Mouse (Mus musculus) embryonic fibroblast, embryonic 13.5 days (primary cell): ENCODE results near the gene Gm20388. TPM values are rescaled to one million over a fixed set of nuclear protein-coding genes. Genes with fewer than 3 reads are reported as not detected.
A peak's percentile ranks its signal among the peaks of the same experiment; 100 is the strongest.

Experiments used
- H3K27ac ChIP-seq: 2 replicates; pipeline ENCODE4 v1.5.1; 2012; ENCODE audit warnings: low read length, control low read depth, inconsistent platforms; ENCODE audit not compliant: insufficient read depth
- H3K4me1 ChIP-seq: 2 replicates; pipeline ENCODE4 v1.6.1; 2011; ENCODE audit warnings: low read length; ENCODE audit not compliant: control insufficient read depth, insufficient read depth
- H3K4me3 ChIP-seq: 2 replicates; pipeline ENCODE4 v1.5.1; 2011; ENCODE audit warnings: mild to moderate bottlenecking, control low read depth, low read length; ENCODE audit not compliant: insufficient read depth
- CTCF ChIP-seq: IDR thresholded peaks from 2 replicates; pipeline ENCODE4 v1.5.1; 2011; ENCODE audit warnings: mild to moderate bottlenecking, control low read depth, low read length, moderate library complexity, borderline replicate concordance; ENCODE audit not compliant: insufficient read depth
- POLR2A ChIP-seq: IDR thresholded peaks from 2 replicates; pipeline ENCODE4 v1.6.1; 2011; ENCODE audit warnings: low read depth, mild to moderate bottlenecking, control low read depth, low read length, moderate library complexity
- polyA plus RNA-seq: library from polyadenylated mRNA; stranded (reverse); fragments of >200 nt; gene quantifications from 2 replicates; pipeline ENCODE4 v1.2.4, GENCODE M21; 2011; ENCODE audit warnings: low read depth; ENCODE audit not compliant: missing spikeins, insufficient read length

Gene Gm20388
- polyA plus RNA-seq, 1 experiment = 82.8 TPM

- Histone ChIP-seq H3K4me1 (peaks cover 5% of the 10 kb centered on the region; the same call in 1 of the 2 replicates), H3K4me3 (no peak overlapping the region), H3K27ac (no peak overlapping the region)
- TF ChIP-seq POLR2A (no peak), CTCF (peak; percentile 57)
These were observed 497.1 kb downstream of the Gm20388 start for GRCm38 (mm10) chr8:120407701-120408240.

- TF ChIP-seq POLR2A = no peak
- no peak overlapping the region for H3K4me3 ChIP-seq
- peaks cover 5% of the 10 kb centered on the region; the same call in 1 of the 2 replicates for H3K4me1 ChIP-seq
- H3K27ac ChIP-seq = no peak overlapping the region
These were observed 497.9 kb downstream of the Gm20388 start for GRCm38 (mm10) chr8:120408241-120409215.

- TF ChIP-seq POLR2A = no peak
- Histone ChIP-seq H3K4me3 (no peak overlapping the region), H3K27ac (no peak overlapping the region), H3K4me1 (peaks cover 7% of the 10 kb centered on the region; the same call in 1 of the 2 replicates)
These were observed 498.9 kb downstream of the Gm20388 start for GRCm38 (mm10) chr8:120409371-120410013.

GRCm38 (mm10) chr8:120411059-120411458 is 500.4 kb downstream of the Gm20388 start:
- Histone ChIP-seq H3K4me3 (no peak overlapping the region), H3K4me1 (peaks cover 10% of the 10 kb centered on the region; the same call in 1 of the 2 replicates), H3K27ac (no peak overlapping the region)
- no peak for TF ChIP-seq CTCF
- TF ChIP-seq POLR2A = no peak

GRCm38 (mm10) chr8:120411862-120412261 is 501.2 kb downstream of the Gm20388 start:
- peaks cover 14% of the 10 kb centered on the region; the same call in 1 of the 2 replicates for H3K4me1 ChIP-seq
- H3K27ac ChIP-seq = no peak overlapping the region
- H3K4me3 ChIP-seq = no peak overlapping the region
- TF ChIP-seq CTCF = no peak

GRCm38 (mm10) chr8:120412357-120412756 is 501.7 kb downstream of the Gm20388 start:
- Histone ChIP-seq H3K27ac (no peak overlapping the region), H3K4me1 (peaks cover 14% of the 10 kb centered on the region; the same call in 1 of the 2 replicates), H3K4me3 (no peak overlapping the region)
- no peak for TF ChIP-seq CTCF

- H3K4me3 ChIP-seq = no peak overlapping the region
- TF ChIP-seq CTCF = no peak
- TF ChIP-seq POLR2A = no peak
- peaks cover 14% of the 10 kb centered on the region; the same call in 1 of the 2 replicates for H3K4me1 ChIP-seq
- no peak overlapping the region for H3K27ac ChIP-seq
These were observed 502.4 kb downstream of the Gm20388 start for GRCm38 (mm10) chr8:120412911-120413625.

- TF ChIP-seq POLR2A (no peak), CTCF (no peak)
- H3K27ac ChIP-seq = no peak overlapping the region
- H3K4me1 ChIP-seq = peaks cover 14% of the 10 kb centered on the region; the same call in 1 of the 2 replicates
- no peak overlapping the region for H3K4me3 ChIP-seq
These were observed 503.0 kb downstream of the Gm20388 start for GRCm38 (mm10) chr8:120413626-120413988.

GRCm38 (mm10) chr8:120414216-120414615 is 503.6 kb downstream of the Gm20388 start:
- TF ChIP-seq POLR2A = no peak
- no peak for TF ChIP-seq CTCF
- Histone ChIP-seq H3K4me1 (peaks cover 14% of the 10 kb centered on the region; the same call in 1 of the 2 replicates), H3K27ac (no peak overlapping the region), H3K4me3 (no peak overlapping the region)

GRCm38 (mm10) chr8:120415474-120415873 is 504.8 kb downstream of the Gm20388 start:
- Histone ChIP-seq H3K4me1 (peaks cover 14% of the 10 kb centered on the region; the same call in 1 of the 2 replicates), H3K27ac (no peak overlapping the region), H3K4me3 (no peak overlapping the region)
- TF ChIP-seq CTCF = no peak
- TF ChIP-seq POLR2A = no peak
